Mouse (Mus musculus) adrenal gland, postnatal 25 days (tissue): ENCODE results near the gene Zfp706. TPM values are rescaled to one million over a fixed set of nuclear protein-coding genes. Genes with fewer than 3 reads are reported as not detected.
"Not testable (repeated sequence)": the region's sequence is repeated elsewhere in the genome, so short reads cannot be mapped to it uniquely, and the experiment has no call there.

Experiments
- DNase-seq: peaks from one replicate; pipeline ENCODE4 v3.0.0; 2021; ENCODE audit warnings: mixed read lengths
- total RNA-seq: library from RNA; stranded (reverse); gene quantifications from 2 replicates; pipeline ENCODE4 v1.2.3, GENCODE M21; 2021

Zfp706 gene
- total RNA-seq, 1 experiment from 2014 or later: 201 TPM

DNA sequence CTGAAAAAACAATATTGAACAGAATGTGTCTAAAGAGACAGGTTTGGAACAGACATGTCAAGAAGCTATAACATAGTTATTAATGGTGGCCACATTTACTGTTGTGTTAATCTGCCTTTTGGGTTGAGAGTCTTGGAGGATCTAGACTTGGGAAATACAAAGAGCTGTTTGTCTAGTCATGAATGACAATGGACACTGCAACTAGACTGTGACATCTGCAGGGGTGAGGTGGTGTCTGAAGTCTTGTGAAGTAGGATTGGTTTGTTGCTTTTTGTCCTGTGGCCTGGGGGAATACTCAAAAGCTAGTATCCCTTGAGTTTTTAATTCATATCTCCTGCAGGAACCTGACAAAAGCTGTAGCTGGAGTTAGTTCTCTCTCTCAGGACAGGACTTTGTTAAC is 973 bp upstream of the Zfp706 start:
- no peak for DNase-seq

DNA sequence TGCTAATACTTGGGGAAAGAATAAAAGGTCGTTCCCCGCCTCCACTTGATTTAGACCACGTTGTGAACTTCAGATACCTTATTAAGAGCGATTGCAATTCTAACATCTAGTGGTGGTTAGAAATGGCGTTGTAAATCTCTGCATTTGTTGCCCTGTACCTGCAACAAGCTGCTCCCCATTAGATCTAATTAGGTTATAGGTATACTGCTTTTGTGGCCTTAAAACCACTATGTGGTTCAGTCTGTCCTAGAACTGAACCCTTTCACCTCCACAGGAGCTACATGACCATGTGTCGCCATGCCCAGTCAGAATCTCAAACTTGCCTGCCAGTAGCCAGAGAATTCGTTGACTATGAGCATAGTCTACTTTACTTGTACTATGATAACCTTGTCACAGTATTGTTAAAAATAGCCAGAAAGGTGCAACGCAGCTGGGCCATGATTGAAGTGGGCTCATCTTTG is 416 bp upstream of the Zfp706 start:
- no peak for DNase-seq

- no peak for DNase-seq
Observed at GRCm38 (mm10) chr15:37006475-37007164, 953 bp downstream of the Zfp706 start.

DNA sequence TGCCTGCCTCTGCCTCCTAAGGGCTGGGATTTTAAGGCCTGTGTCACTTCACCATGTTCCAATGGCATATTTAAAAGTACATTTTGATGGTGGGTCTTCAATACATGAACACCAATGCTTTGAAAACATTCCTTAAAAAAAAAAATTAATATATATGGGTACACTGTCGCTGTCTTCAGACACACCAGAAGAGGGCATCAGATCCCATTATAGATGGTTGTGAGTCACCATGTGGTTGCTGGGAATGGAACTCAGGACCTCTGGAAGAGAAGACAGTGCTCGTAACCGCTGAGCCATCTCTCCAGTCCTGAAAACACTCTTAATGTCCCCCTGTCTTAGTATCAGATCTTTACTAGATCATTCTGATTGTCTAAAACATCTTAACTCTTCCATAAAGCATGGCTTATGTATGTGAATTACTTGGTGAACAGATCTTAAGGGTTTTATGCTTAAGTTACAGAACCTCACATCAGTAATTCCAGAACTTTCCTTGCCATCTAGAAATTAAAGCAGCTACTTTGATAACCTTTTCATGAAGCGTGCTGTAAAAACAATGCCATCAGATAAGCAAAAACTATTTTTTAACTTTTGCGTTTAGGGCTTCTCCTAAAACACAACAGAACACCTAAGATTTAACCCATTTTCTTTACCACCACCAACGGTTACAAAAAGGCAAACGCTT is 1.6 kb downstream of the Zfp706 start:
- no peak for DNase-seq

DNA sequence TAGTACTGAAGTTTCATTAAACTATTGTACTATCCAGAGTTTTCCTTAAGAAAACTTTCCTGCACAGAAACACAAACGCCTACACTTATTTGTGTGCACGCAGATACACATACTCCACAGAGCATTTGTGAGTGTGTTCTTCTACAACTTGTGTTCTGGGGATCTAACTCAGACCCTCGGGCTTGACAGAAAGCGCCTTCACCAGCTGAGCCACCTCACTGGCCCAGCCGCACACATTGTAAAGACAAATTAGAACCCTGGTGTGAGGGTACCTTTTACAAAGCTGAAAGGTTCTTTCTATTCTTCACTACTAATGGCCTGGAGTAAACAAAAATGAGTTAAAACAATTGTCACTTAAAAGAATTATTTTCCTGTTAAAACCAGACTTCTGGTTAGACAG is 2.7 kb downstream of the Zfp706 start:
- DNase-seq: no peak

DNA sequence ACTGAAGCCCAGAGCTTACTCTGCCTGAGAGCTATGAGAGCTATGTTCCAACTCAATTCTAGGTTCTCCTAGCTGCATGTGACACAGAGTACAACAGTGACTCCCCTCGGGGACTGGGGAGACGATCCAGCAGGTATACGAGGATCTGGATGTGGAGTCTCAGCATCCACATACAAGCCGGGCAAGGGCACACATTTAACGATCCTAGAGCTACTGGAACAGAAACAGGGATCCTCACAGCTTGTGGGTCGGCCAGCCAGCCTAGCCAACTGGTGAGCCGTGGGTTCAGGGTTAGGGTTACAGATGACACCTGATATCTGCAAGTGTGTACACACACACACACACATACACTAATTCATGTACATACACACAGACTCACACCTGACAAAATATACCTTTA is 5.3 kb downstream of the Zfp706 start:
- no peak for DNase-seq

DNA sequence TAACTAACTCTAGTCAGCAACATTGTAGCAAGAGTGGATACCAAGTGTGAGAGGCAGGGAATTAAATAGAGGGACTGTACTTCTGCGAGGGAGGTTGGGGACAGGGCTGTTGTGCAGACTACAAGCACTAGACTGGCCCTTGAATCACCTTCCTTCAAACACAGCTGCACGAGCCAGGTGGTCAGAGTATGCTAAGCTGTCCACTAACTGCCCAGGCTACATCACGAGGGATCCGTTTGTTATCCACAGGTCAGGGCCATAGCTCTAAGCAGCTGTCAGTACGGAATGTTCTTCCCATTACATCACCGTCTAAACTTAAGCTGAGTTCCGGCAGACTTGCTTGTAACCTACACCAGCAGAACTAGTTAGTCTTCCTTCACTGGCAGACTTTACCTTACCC is 8.0 kb downstream of the Zfp706 start:
- DNase-seq: not testable (repeated sequence)

GRCm38 (mm10) chr15:36995166-36995565 is 12.4 kb downstream of the Zfp706 start:
- no peak for DNase-seq

- no peak for DNase-seq
Observed at GRCm38 (mm10) chr15:36994665-36995064, 12.9 kb downstream of the Zfp706 start.

- no peak for DNase-seq
Observed at GRCm38 (mm10) chr15:36993435-36994178, 14.0 kb downstream of the Zfp706 start.

DNA sequence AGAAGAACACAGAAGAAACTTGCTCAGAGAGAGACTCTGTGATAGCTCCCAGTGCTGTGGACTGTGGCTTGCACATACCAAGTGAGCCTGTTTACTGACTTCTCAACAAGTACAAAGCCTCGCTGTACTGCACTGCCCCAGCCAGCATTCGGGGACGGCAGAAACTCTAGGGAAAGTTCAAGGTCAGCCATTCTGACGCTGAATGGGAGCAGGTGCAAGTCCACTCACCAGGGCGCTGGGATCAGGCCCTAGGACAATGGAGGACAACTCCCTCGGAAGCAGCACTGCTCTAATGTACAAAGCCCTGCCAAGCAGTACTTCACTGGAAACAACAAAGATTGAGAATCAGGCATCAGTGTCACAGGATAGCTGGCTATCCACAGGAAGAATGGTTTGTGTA is 16.2 kb downstream of the Zfp706 start:
- peak; percentile 28 for DNase-seq

GRCm38 (mm10) chr15:36989922-36990321 is 17.7 kb downstream of the Zfp706 start:
- no peak for DNase-seq

DNA sequence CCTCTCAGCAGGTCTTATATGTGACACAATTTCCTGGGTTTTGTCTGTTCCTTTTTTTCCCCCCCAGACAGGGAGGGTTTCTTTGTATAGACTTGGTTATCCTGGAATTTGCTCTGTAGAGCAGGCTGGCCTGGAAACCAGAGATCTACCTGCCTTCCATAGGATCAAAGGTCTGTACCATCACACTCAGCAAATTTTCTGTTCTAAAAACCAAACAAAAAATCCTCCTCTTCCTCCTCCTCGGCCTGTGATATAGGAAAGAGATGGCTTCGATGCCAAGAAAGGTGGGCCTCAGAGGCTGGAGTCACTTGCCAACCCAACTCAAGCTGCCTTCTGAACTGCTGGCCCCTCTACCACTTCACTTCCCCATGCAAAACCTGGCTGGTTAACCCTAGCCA is 18.9 kb downstream of the Zfp706 start:
- DNase-seq: no peak

GRCm38 (mm10) chr15:36987976-36988717 is 19.4 kb downstream of the Zfp706 start:
- no peak for DNase-seq

- DNase-seq: no peak
Observed at GRCm38 (mm10) chr15:36987211-36987877, 20.2 kb downstream of the Zfp706 start.

GRCm38 (mm10) chr15:36985567-36985925 is 22.0 kb downstream of the Zfp706 start:
- DNase-seq: no peak

- DNase-seq: no peak
Observed at GRCm38 (mm10) chr15:36984921-36985566, 22.5 kb downstream of the Zfp706 start.

- DNase-seq: no peak
Observed at GRCm38 (mm10) chr15:36983455-36983854, 24.1 kb downstream of the Zfp706 start.

GRCm38 (mm10) chr15:36980238-36980637 is 27.3 kb downstream of the Zfp706 start:
- DNase-seq: no peak

DNA sequence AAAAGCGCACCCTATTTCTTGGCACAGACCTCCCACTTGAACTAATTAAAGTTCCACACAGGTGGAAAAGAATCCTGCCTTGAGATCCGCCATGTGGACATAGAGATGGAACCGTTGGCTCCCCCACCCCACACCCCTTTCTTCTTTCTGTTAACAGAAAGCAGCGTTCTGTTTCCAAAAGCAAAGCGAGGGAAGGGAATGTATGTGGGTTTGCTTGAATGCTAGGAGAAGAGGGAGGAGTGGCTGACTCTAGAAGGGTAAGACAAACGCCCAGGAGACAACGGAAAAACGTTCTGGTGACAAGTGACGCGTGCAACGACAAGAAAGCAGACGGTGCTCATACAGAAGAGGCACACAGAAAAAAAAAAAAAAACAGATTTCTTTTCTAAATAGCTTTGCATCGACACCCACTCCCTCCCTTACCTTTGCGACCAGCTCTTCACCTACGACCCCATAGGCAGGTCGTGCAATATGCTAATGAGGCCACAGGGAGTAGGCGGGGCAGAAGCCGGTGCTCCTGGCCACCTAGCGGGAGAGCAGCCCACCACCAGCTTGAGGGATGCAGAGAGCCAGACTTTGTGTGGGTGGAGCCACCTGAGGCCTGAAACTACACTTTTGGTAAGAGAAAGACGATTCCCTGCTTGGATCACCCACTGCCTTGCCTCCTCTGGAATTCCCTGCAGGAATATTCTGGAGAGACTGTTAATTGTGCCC is 27.9 kb downstream of the Zfp706 start:
- peak; percentile 38 for DNase-seq

- DNase-seq: no peak
Observed at GRCm38 (mm10) chr15:36979159-36979487, 28.4 kb downstream of the Zfp706 start.
